Mouse (Mus musculus) lung, embryonic 16.5 days (tissue): ENCODE data around the gene Abcc3. TPM values are rescaled to one million over a fixed set of nuclear protein-coding genes. Genes with fewer than 3 reads are reported as not detected.
A peak's percentile ranks its signal among the peaks of the same experiment; 100 is the strongest.

Source experiments
- ATAC-seq: fragments of 200-750 bp; cut with Nextera tagmentation; 2 replicates; pipeline ENCODE4 v1.8.0; 2017; ENCODE audit warnings: low read depth, mild to moderate bottlenecking, moderate library complexity
- H3K27ac ChIP-seq: fragments of 300-500 bp; sonication (generic); 2 replicates; pipeline ENCODE4 v1.5.1; 2014; ENCODE audit warnings: mild to moderate bottlenecking, control low read depth, low read length
- H3K27me3 ChIP-seq: fragments of 300-500 bp; sonication (generic); 2 replicates; pipeline ENCODE4 v1.6.1; 2014; ENCODE audit warnings: low read depth, low read length, mixed read lengths; ENCODE audit not compliant: control insufficient read depth, insufficient read depth
- H3K36me3 ChIP-seq: fragments of 300-500 bp; sonication (generic); 2 replicates; pipeline ENCODE4 v1.6.1; 2014; ENCODE audit warnings: low read length; ENCODE audit not compliant: control insufficient read depth, insufficient read depth
- H3K4me1 ChIP-seq: fragments of 300-500 bp; sonication (generic); replicated peaks from 2 replicates; pipeline ENCODE4 v1.6.1; 2014; ENCODE audit warnings: low read length, mixed read lengths; ENCODE audit not compliant: control insufficient read depth, insufficient read depth
- H3K4me2 ChIP-seq: fragments of 300-500 bp; sonication (generic); 2 replicates; pipeline ENCODE4 v1.6.1; 2014; ENCODE audit warnings: low read depth, low read length, control low read depth
- H3K4me3 ChIP-seq: fragments of 300-500 bp; sonication (generic); 2 replicates; pipeline ENCODE4 v1.5.1; 2014; ENCODE audit warnings: mild to moderate bottlenecking, low read length, control low read depth
- H3K9ac ChIP-seq: fragments of 300-500 bp; sonication (generic); 2 replicates; pipeline ENCODE4 v1.6.1; 2014; ENCODE audit warnings: low read length, control low read depth
- H3K9me3 ChIP-seq: fragments of 300-500 bp; sonication (generic); 2 replicates; pipeline ENCODE4 v1.6.1; 2016; ENCODE audit warnings: low read length; ENCODE audit not compliant: control insufficient read depth
- WGBS: fragments of 180-500 bp; shearing (Covaris S2); extraction: QIAGEN DNeasy Blood & Tissue Kit; methylation state at CpG from one replicate; pipeline ENCODE4 v1.1.7; 2014; 5-methylcytosine and 5-hydroxymethylcytosine counted together
- polyA plus RNA-seq: library from polyadenylated mRNA; unstranded; fragments of >200 nt; fragmentation: Nextera tagmentation; extraction: Ambion mirVana; gene quantifications from 2 replicates; pipeline ENCODE4 v1.2.1, GENCODE M21; 2015

Abcc3 gene
- polyA plus RNA-seq, 1 experiment from 2014 or later: 4.0 TPM

GRCm38 (mm10) chr11:94423855-94424254, 31.1 kb upstream of the Abcc3 start:
- no peak for ATAC-seq
- H3K27me3 ChIP-seq: no peaks in the 10 kb centered on the region
- H3K4me2 ChIP-seq: no peak overlapping the region
- no peak overlapping the region for H3K27ac ChIP-seq
- peaks cover 17% of the 10 kb centered on the region for H3K4me1 ChIP-seq
- H3K9me3 ChIP-seq: no peaks in the 10 kb centered on the region
- H3K9ac ChIP-seq: no peak overlapping the region
- no peaks in the 10 kb centered on the region for H3K36me3 ChIP-seq
- no peak overlapping the region for H3K4me3 ChIP-seq
- WGBS: 50% methylated on average over 5 of the region's 5 CpGs

GRCm38 (mm10) chr11:94420991-94421390, 28.2 kb upstream of the Abcc3 start:
- H3K4me3 ChIP-seq: no peak overlapping the region
- no peak overlapping the region for H3K27ac ChIP-seq
- H3K36me3 ChIP-seq: no peaks in the 10 kb centered on the region
- no peaks in the 10 kb centered on the region for H3K9me3 ChIP-seq
- no peak overlapping the region for H3K9ac ChIP-seq
- no peaks in the 10 kb centered on the region for H3K27me3 ChIP-seq
- H3K4me1 ChIP-seq: no peaks in the 10 kb centered on the region
- no peak overlapping the region for H3K4me2 ChIP-seq
- no peak for ATAC-seq
- 64% methylated on average over 6 of the region's 6 CpGs for WGBS

- Histone ChIP-seq H3K4me1 (no peaks in the 10 kb centered on the region), H3K27me3 (no peaks in the 10 kb centered on the region), H3K27ac (no peak overlapping the region), H3K9ac (no peak overlapping the region), H3K36me3 (no peaks in the 10 kb centered on the region), H3K9me3 (no peaks in the 10 kb centered on the region), H3K4me2 (no peak overlapping the region), H3K4me3 (no peak overlapping the region)
- ATAC-seq: 0 out of 2 replicates have a peak, but pooled peaks have one; percentile 41
- 12% methylated on average over 7 of the region's 7 CpGs for WGBS
These were observed 27.5 kb upstream of the Abcc3 start for GRCm38 (mm10) chr11:94420325-94420724.

- Histone ChIP-seq H3K27ac (no peak overlapping the region), H3K4me1 (peaks cover 6% of the 10 kb centered on the region), H3K27me3 (no peaks in the 10 kb centered on the region), H3K36me3 (no peaks in the 10 kb centered on the region), H3K4me2 (no peak overlapping the region), H3K9ac (no peak overlapping the region), H3K4me3 (no peak overlapping the region), H3K9me3 (no peaks in the 10 kb centered on the region)
- ATAC-seq: no peak
- 66% methylated on average over 10 of the region's 10 CpGs for WGBS
These were observed 26.4 kb upstream of the Abcc3 start for GRCm38 (mm10) chr11:94419004-94419727.

GRCm38 (mm10) chr11:94414042-94414441, 21.2 kb upstream of the Abcc3 start:
- ATAC-seq: peak; percentile 45
- no peak overlapping the region for H3K4me3 ChIP-seq
- no peaks in the 10 kb centered on the region for H3K36me3 ChIP-seq
- WGBS: 36% methylated on average over 4 of the region's 4 CpGs
- no peaks in the 10 kb centered on the region for H3K27me3 ChIP-seq
- peaks cover 19% of the 10 kb centered on the region for H3K4me1 ChIP-seq
- no peak overlapping the region for H3K4me2 ChIP-seq
- no peak overlapping the region for H3K9ac ChIP-seq
- H3K9me3 ChIP-seq: no peaks in the 10 kb centered on the region
- no peak overlapping the region for H3K27ac ChIP-seq

- Histone ChIP-seq H3K9me3 (no peaks in the 10 kb centered on the region), H3K4me1 (peaks cover 19% of the 10 kb centered on the region), H3K27ac (no peak overlapping the region), H3K27me3 (no peaks in the 10 kb centered on the region), H3K9ac (no peak overlapping the region), H3K36me3 (no peaks in the 10 kb centered on the region), H3K4me3 (no peak overlapping the region), H3K4me2 (peak overlapping the region; percentile 21; the same call in 1 of the 2 replicates)
- ATAC-seq: peak; percentile 14; the same call in 1 of the 2 replicates
- WGBS: 23% methylated on average over 8 of the region's 8 CpGs
These were observed 20.7 kb upstream of the Abcc3 start for GRCm38 (mm10) chr11:94413516-94413915.

GRCm38 (mm10) chr11:94412998-94413469, 20.2 kb upstream of the Abcc3 start:
- H3K36me3 ChIP-seq: no peaks in the 10 kb centered on the region
- ATAC-seq: peak; percentile 44; the same call in 1 of the 2 replicates
- no peaks in the 10 kb centered on the region for H3K9me3 ChIP-seq
- H3K4me3 ChIP-seq: no peak overlapping the region
- no peak overlapping the region for H3K9ac ChIP-seq
- WGBS: 13% methylated on average over 10 of the region's 10 CpGs
- H3K27me3 ChIP-seq: no peaks in the 10 kb centered on the region
- H3K4me1 ChIP-seq: peaks cover 19% of the 10 kb centered on the region
- peak overlapping the region; percentile 21; the same call in 1 of the 2 replicates for H3K4me2 ChIP-seq
- H3K27ac ChIP-seq: no peak overlapping the region

- Histone ChIP-seq H3K9me3 (no peaks in the 10 kb centered on the region), H3K9ac (no peak overlapping the region), H3K27me3 (no peaks in the 10 kb centered on the region), H3K4me3 (no peak overlapping the region), H3K4me1 (peaks cover 19% of the 10 kb centered on the region), H3K36me3 (no peaks in the 10 kb centered on the region), H3K27ac (no peak overlapping the region), H3K4me2 (no peak overlapping the region)
- no peak for ATAC-seq
- 13% methylated on average over 2 of the region's 2 CpGs for WGBS
These were observed 19.8 kb upstream of the Abcc3 start for GRCm38 (mm10) chr11:94412562-94412961.

GRCm38 (mm10) chr11:94407803-94408321, 15.1 kb upstream of the Abcc3 start:
- Histone ChIP-seq H3K4me3 (no peak overlapping the region), H3K27ac (no peak overlapping the region), H3K9me3 (no peaks in the 10 kb centered on the region), H3K9ac (no peak overlapping the region), H3K4me2 (no peak overlapping the region), H3K27me3 (no peaks in the 10 kb centered on the region), H3K36me3 (no peaks in the 10 kb centered on the region), H3K4me1 (peaks cover 17% of the 10 kb centered on the region)
- 54% methylated on average over 11 of the region's 11 CpGs for whole genome bisulfite sequencing
- ATAC-seq: no peak
